Mouse (Mus musculus) olfactory bulb, adult 2 months (tissue): Measurements from ENCODE around the gene Amer2.
A peak's percentile ranks its signal among the peaks of the same experiment; 100 is the strongest.

Source experiments
- CTCF ChIP-seq: fragments of 200-500 bp; IDR thresholded peaks from 2 replicates; pipeline ENCODE4 v1.5.1; 2012; ENCODE audit warnings: low read depth, mild to moderate bottlenecking, low read length, moderate library complexity; ENCODE audit not compliant: insufficient read depth
- POLR2A ChIP-seq: fragments of 200-500 bp; IDR thresholded peaks from 2 replicates; pipeline ENCODE4 v1.6.1; 2012; ENCODE audit warnings: mild to moderate bottlenecking, low read depth, low read length, moderate library complexity; ENCODE audit not compliant: insufficient read depth

GRCm38 (mm10) chr14:60378057-60378565 is 5.1 kb downstream of the Amer2 start:
- TF ChIP-seq POLR2A (peak; percentile 85), CTCF (no peak)
